Mouse (Mus musculus) heart, embryonic 11.5 days (tissue): ENCODE data around the gene Galnt15. TPM values are rescaled to one million over a fixed set of nuclear protein-coding genes. Genes with fewer than 3 reads are reported as not detected.

Source experiments
- ATAC-seq: fragments of 200-750 bp; cut with Nextera tagmentation; replicated peaks from 2 replicates; pipeline ENCODE4 v1.8.0; 2017; ENCODE audit warnings: moderate library complexity; ENCODE audit not compliant: insufficient number of reproducible peaks, low FRiP score, low TSS enrichment
- H3K27ac ChIP-seq: fragments of 300-500 bp; sonication (generic); 2 replicates; pipeline ENCODE4 v1.5.1; 2014; ENCODE audit warnings: mild to moderate bottlenecking, low read depth, low read length
- H3K27me3 ChIP-seq: fragments of 300-500 bp; sonication (generic); 2 replicates; pipeline ENCODE4 v1.6.1; 2014; ENCODE audit warnings: mild to moderate bottlenecking, low read length, mixed read lengths; ENCODE audit not compliant: control insufficient read depth, insufficient read depth
- H3K36me3 ChIP-seq: fragments of 300-500 bp; sonication (generic); 2 replicates; pipeline ENCODE4 v1.6.1; 2014; ENCODE audit warnings: mild to moderate bottlenecking, low read length, moderate library complexity, mixed read lengths; ENCODE audit not compliant: control insufficient read depth, insufficient read depth
- H3K4me1 ChIP-seq: fragments of 300-500 bp; sonication (generic); 2 replicates; pipeline ENCODE4 v1.6.1; 2014; ENCODE audit warnings: low read length; ENCODE audit not compliant: control insufficient read depth, insufficient read depth
- H3K4me2 ChIP-seq: fragments of 300-500 bp; sonication (generic); 2 replicates; pipeline ENCODE4 v1.6.1; 2014; ENCODE audit warnings: mild to moderate bottlenecking, moderate library complexity
- H3K4me3 ChIP-seq: fragments of 300-500 bp; sonication (generic); 2 replicates; pipeline ENCODE4 v1.5.1; 2014; ENCODE audit warnings: low read depth, low read length
- H3K9ac ChIP-seq: fragments of 300-500 bp; sonication (generic); 2 replicates; pipeline ENCODE4 v1.6.1; 2014; ENCODE audit warnings: mild to moderate bottlenecking, low read depth, low read length, moderate library complexity
- H3K9me3 ChIP-seq: fragments of 300-500 bp; sonication (generic); replicated peaks from 2 replicates; pipeline ENCODE4 v1.6.1; 2016; ENCODE audit warnings: low read length; ENCODE audit not compliant: control insufficient read depth
- WGBS: fragments of 180-500 bp; shearing (Covaris S2); extraction: QIAGEN DNeasy Blood & Tissue Kit; methylation state at CpG from one replicate; pipeline ENCODE4 v1.1.7; 2014; ENCODE audit not compliant: insufficient replicate concordance; 5-methylcytosine and 5-hydroxymethylcytosine counted together
- polyA plus RNA-seq: library from polyadenylated mRNA; unstranded; fragments of >200 nt; fragmentation: Nextera tagmentation; extraction: Ambion mirVana; gene quantifications from 2 replicates; pipeline ENCODE4 v1.2.1, GENCODE M21; 2014

Galnt15 gene
- polyA plus RNA-seq, 1 experiment from 2014 or later = 0.19 TPM

DNA sequence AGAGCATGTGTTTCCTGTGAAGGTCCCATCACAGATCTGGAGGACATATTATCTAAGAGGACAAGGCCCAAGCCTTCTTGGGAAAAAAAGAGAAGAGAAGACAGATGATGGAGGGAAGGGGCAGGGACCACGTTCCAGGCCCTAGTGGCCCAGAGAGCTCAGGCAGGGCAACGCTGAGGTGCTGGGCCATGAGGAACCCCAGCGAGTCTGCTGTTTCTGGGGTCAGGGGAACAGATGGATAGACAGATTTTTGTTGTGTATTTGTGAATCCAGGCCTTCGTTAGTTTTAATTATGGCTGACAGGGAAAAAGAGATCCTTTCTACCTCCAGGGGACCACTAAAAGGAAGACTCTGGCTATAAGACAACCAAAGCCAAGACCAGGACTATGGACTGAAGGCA is 4.9 kb upstream of the Galnt15 start:
- Histone ChIP-seq H3K36me3 (no peaks in the 10 kb centered on the region), H3K27ac (no peak overlapping the region), H3K4me3 (no peak overlapping the region), H3K4me2 (no peak overlapping the region), H3K9ac (no peak overlapping the region), H3K27me3 (no peaks in the 10 kb centered on the region), H3K9me3 (no peaks in the 10 kb centered on the region), H3K4me1 (peaks cover 8% of the 10 kb centered on the region)
- 81% methylated on average over 4 of the region's 4 CpGs for WGBS
- ATAC-seq = no peak

DNA sequence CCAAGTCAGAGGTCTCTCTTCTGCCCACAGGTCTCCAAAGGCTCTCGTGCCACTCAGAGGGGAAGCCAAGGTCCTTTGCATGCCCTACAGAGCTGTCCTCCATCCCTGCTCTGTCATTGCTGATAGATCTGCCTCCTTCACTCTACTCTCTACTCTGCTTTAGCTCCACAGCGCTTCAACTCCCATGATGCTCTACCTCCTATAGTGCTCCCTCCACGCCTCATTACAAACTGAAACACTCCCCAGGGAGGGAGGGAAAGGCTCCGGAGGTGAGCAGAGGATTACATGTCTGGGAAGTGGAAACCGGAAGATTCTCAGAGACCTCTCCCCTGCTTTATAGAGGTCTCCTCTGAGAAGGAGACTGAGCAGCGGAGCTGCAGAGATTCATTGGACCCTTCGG is 1.6 kb upstream of the Galnt15 start:
- Histone ChIP-seq H3K27me3 (0 out of 2 replicates have a peak, but pooled peaks cover 9% of the 10 kb centered on the region), H3K4me2 (no peak overlapping the region), H3K4me3 (no peak overlapping the region), H3K9ac (no peak overlapping the region), H3K36me3 (no peaks in the 10 kb centered on the region), H3K27ac (no peak overlapping the region), H3K9me3 (no peaks in the 10 kb centered on the region), H3K4me1 (peaks cover 15% of the 10 kb centered on the region)
- ATAC-seq = no peak
- 57% methylated on average over 7 of the region's 7 CpGs for WGBS

GRCm38 (mm10) chr14:32029411-32029992 is 713 bp downstream of the Galnt15 start:
- 57% methylated on average over 14 of the region's 14 CpGs for WGBS
- no peaks in the 10 kb centered on the region for H3K9me3 ChIP-seq
- no peak overlapping the region for H3K4me3 ChIP-seq
- peaks cover 15% of the 10 kb centered on the region for H3K4me1 ChIP-seq
- peak overlapping the region; percentile 52; the same call in 1 of the 2 replicates for H3K4me2 ChIP-seq
- ATAC-seq = no peak
- no peaks in the 10 kb centered on the region for H3K36me3 ChIP-seq
- no peak overlapping the region for H3K9ac ChIP-seq
- 0 out of 2 replicates have a peak, but pooled peaks cover 9% of the 10 kb centered on the region for H3K27me3 ChIP-seq
- H3K27ac ChIP-seq = no peak overlapping the region

DNA sequence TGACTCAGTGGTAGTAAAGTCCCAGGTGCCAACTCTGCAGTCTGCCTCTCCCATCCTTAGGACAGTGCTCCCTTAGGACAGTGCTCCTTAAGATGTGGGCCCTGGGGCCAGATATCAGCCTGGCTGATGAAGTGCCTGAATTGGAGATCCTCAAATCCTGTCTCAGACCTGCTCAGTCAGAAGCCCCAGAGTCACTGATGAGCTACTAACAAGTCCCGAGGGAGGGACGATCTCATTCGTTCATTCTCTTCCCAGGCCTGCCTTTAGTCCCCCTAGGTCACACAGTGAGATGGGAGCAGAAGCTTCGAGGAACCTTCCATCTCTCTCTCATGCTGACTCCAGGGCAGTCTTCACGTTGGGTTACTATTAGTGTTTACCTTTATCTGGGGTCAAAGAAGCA is 1.3 kb downstream of the Galnt15 start:
- no peak overlapping the region for H3K27ac ChIP-seq
- no peaks in the 10 kb centered on the region for H3K36me3 ChIP-seq
- no peak overlapping the region for H3K9ac ChIP-seq
- H3K4me3 ChIP-seq = no peak overlapping the region
- no peak overlapping the region for H3K4me2 ChIP-seq
- WGBS = 59% methylated on average over 5 of the region's 5 CpGs
- H3K4me1 ChIP-seq = peaks cover 15% of the 10 kb centered on the region
- 0 out of 2 replicates have a peak, but pooled peaks cover 9% of the 10 kb centered on the region for H3K27me3 ChIP-seq
- ATAC-seq = no peak
- no peaks in the 10 kb centered on the region for H3K9me3 ChIP-seq

GRCm38 (mm10) chr14:32032522-32032921 is 3.7 kb downstream of the Galnt15 start:
- WGBS = 8% methylated on average over 4 of the region's 4 CpGs
- Histone ChIP-seq H3K9ac (no peak overlapping the region), H3K27ac (no peak overlapping the region), H3K36me3 (no peaks in the 10 kb centered on the region), H3K4me1 (peaks cover 12% of the 10 kb centered on the region), H3K4me3 (no peak overlapping the region), H3K9me3 (no peaks in the 10 kb centered on the region; the same call in 1 of the 2 replicates), H3K4me2 (no peak overlapping the region), H3K27me3 (0 out of 2 replicates have a peak, but pooled peaks cover 9% of the 10 kb centered on the region)
- ATAC-seq = no peak

GRCm38 (mm10) chr14:32036482-32036881 is 7.7 kb downstream of the Galnt15 start:
- H3K9ac ChIP-seq = no peak overlapping the region
- H3K4me2 ChIP-seq = no peak overlapping the region
- H3K27me3 ChIP-seq = no peaks in the 10 kb centered on the region
- WGBS = 77% methylated on average over 5 of the region's 5 CpGs
- no peak for ATAC-seq
- H3K4me3 ChIP-seq = no peak overlapping the region
- H3K9me3 ChIP-seq = no peaks in the 10 kb centered on the region; the same call in 1 of the 2 replicates
- no peaks in the 10 kb centered on the region for H3K36me3 ChIP-seq
- no peak overlapping the region for H3K27ac ChIP-seq
- H3K4me1 ChIP-seq = no peaks in the 10 kb centered on the region

DNA sequence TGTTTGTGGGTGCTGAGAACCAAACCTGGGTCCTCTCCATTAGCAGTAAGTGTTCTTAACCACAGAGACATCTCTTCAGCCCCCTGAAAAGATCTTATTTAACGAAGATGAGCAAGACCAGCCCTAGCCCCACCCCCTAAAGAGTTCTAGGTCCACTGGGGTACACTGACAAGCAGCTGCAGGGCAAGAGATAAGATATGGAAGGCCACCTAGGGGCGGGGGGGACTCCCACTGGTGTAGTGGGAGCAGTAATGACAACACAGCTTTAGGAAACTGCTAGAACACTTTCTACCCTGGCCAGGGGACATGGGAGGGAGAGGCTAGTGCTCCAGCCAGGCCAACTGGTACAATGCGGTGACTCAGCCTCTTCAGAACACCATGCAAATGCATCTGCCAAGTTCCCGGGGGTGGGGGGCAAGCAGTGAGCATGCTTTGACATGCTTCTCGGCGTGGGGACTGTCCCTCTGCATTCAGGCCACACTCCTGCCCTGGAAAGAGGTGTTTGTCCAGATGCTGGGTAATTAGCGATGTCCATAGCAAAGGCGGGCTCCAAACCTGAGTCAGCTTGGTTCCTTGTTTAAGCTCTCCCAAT is 9.0 kb downstream of the Galnt15 start:
- 74% methylated on average over 8 of the region's 8 CpGs for WGBS
- H3K27ac ChIP-seq = peak overlapping the region; percentile 46
- ATAC-seq = peak; percentile 82

GRCm38 (mm10) chr14:32042108-32042507 is 13.3 kb downstream of the Galnt15 start:
- H3K27me3 ChIP-seq = no peaks in the 10 kb centered on the region
- H3K9ac ChIP-seq = no peak overlapping the region
- H3K4me2 ChIP-seq = no peak overlapping the region
- 37% methylated on average over 5 of the region's 5 CpGs for WGBS
- no peak overlapping the region for H3K4me3 ChIP-seq
- H3K9me3 ChIP-seq = no peaks in the 10 kb centered on the region; the same call in 1 of the 2 replicates
- H3K27ac ChIP-seq = no peak overlapping the region
- no peak for ATAC-seq
- H3K4me1 ChIP-seq = peaks cover 9% of the 10 kb centered on the region; the same call in 1 of the 2 replicates
- no peaks in the 10 kb centered on the region for H3K36me3 ChIP-seq

More for the DNA sequence above, 9.0 kb downstream of the Galnt15 start:
- H3K4me3 ChIP-seq = no peak overlapping the region
- H3K4me2 ChIP-seq = no peak overlapping the region
- H3K9ac ChIP-seq = no peak overlapping the region
- no peaks in the 10 kb centered on the region for H3K4me1 ChIP-seq
- H3K36me3 ChIP-seq = no peaks in the 10 kb centered on the region
- H3K9me3 ChIP-seq = no peaks in the 10 kb centered on the region; the same call in 1 of the 2 replicates
- no peaks in the 10 kb centered on the region for H3K27me3 ChIP-seq

DNA sequence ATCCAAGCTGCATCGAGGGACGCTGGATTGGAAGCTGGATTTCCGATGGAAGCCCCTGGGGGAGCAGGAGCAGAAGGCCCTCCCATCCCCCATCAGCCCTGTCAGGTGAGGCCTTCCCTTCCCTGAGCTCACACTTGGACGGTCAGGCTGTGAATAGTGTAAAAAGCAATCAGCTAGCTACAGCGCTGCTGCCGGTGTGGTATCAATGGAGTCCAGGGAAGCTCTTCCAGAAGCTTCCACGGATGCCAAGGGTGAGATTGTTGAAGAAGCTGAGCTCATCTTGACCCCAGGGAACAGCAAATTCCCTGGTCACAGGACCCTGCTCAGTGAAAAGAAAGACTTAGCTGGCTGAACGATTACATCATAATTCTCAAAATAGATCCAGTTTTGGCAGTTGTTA is 17.6 kb downstream of the Galnt15 start:
- Histone ChIP-seq H3K4me3 (no peak overlapping the region), H3K27ac (no peak overlapping the region; the same call in 1 of the 2 replicates), H3K9ac (no peak overlapping the region), H3K27me3 (no peaks in the 10 kb centered on the region), H3K4me1 (peaks cover 12% of the 10 kb centered on the region), H3K9me3 (no peaks in the 10 kb centered on the region), H3K4me2 (no peak overlapping the region), H3K36me3 (no peaks in the 10 kb centered on the region)
- no peak for ATAC-seq
- WGBS = 64% methylated on average over 8 of the region's 8 CpGs
